In genomic region chr9:50176131-50176530, GRCm38 (mm10) we compare ENCODE assay signal across 26 mouse cellular contexts.
"Had no signal": no experiment of that assay in that cellular context is flagged by ENCODE, and none has a peak within 500 bp of the region (broad histone marks: within the 10 kb centered on the region; RNA-seq: fewer than 3 reads in every experiment).

No protein-coding gene starts in this region.

- H3K4me2 ChIP-seq: embryonic facial prominence, embryonic 12.5 days; embryonic facial prominence, embryonic 13.5 days; embryonic facial prominence, embryonic 15.5 days; forebrain, embryonic 12.5 days; forebrain, embryonic 13.5 days; forebrain, embryonic 15.5 days had no signal

- ATAC-seq: forebrain, embryonic 13.5 days; forebrain, embryonic 14.5 days; forebrain, embryonic 15.5 days; forebrain, embryonic 16.5 days; forebrain, postnatal 0 days had no signal

- H3K4me1 ChIP-seq: forebrain, embryonic 12.5 days; forebrain, embryonic 13.5 days had no signal

- H3K9me3 ChIP-seq: embryonic facial prominence, embryonic 10.5 days; embryonic facial prominence, embryonic 12.5 days; embryonic facial prominence, embryonic 13.5 days; embryonic facial prominence, embryonic 15.5 days; forebrain, embryonic 10.5 days; forebrain, embryonic 12.5 days; forebrain, embryonic 15.5 days had no signal

- H3K27me3 ChIP-seq: embryonic facial prominence, embryonic 12.5 days; embryonic facial prominence, embryonic 15.5 days; forebrain, embryonic 12.5 days; forebrain, embryonic 13.5 days; forebrain, embryonic 15.5 days had no signal

- H3K4me3 ChIP-seq: embryonic facial prominence, embryonic 10.5 days; embryonic facial prominence, embryonic 12.5 days; embryonic facial prominence, embryonic 13.5 days; embryonic facial prominence, embryonic 15.5 days; erythroblast, embryonic 14.5 days; forebrain, embryonic 10.5 days; forebrain, embryonic 12.5 days; forebrain, embryonic 13.5 days; forebrain, embryonic 15.5 days; gastrocnemius, adult 2 months; heart, adult 2 months had no signal

- H3K27ac ChIP-seq: embryonic facial prominence, embryonic 10.5 days; embryonic facial prominence, embryonic 12.5 days; embryonic facial prominence, embryonic 13.5 days; embryonic facial prominence, embryonic 15.5 days; forebrain, embryonic 10.5 days; forebrain, embryonic 12.5 days; forebrain, embryonic 13.5 days; forebrain, embryonic 15.5 days; gastrocnemius, adult 2 months; heart, adult 2 months had no signal

- DNase-seq: cerebellum, adult 9-10 months; cerebellum, adult 9-11 months; cerebellum, postnatal 10 days; cerebellum, postnatal 25 days; cerebellum, postnatal 36 days; embryo, embryonic 11 days; forebrain, postnatal 0 days; gastrocnemius, adult 2 months; gastrocnemius, postnatal 10 days; gastrocnemius, postnatal 14 days; gastrocnemius, postnatal 25 days; gastrocnemius, postnatal 36 days; heart, adult 11 months; heart, adult 18-20 months; heart, adult 2 months had no signal

- H3K36me3 ChIP-seq: embryonic facial prominence, embryonic 10.5 days; embryonic facial prominence, embryonic 12.5 days; embryonic facial prominence, embryonic 13.5 days; embryonic facial prominence, embryonic 15.5 days; forebrain, embryonic 10.5 days; forebrain, embryonic 12.5 days; forebrain, embryonic 15.5 days had no signal

- H3K9ac ChIP-seq: embryonic facial prominence, embryonic 12.5 days; embryonic facial prominence, embryonic 13.5 days; embryonic facial prominence, embryonic 15.5 days; forebrain, embryonic 12.5 days; forebrain, embryonic 13.5 days; forebrain, embryonic 15.5 days; forebrain, postnatal 0 days had no signal
